Mouse (Mus musculus): Measurements from ENCODE around the gene Col9a2.

Col9a2 gene

DNA sequence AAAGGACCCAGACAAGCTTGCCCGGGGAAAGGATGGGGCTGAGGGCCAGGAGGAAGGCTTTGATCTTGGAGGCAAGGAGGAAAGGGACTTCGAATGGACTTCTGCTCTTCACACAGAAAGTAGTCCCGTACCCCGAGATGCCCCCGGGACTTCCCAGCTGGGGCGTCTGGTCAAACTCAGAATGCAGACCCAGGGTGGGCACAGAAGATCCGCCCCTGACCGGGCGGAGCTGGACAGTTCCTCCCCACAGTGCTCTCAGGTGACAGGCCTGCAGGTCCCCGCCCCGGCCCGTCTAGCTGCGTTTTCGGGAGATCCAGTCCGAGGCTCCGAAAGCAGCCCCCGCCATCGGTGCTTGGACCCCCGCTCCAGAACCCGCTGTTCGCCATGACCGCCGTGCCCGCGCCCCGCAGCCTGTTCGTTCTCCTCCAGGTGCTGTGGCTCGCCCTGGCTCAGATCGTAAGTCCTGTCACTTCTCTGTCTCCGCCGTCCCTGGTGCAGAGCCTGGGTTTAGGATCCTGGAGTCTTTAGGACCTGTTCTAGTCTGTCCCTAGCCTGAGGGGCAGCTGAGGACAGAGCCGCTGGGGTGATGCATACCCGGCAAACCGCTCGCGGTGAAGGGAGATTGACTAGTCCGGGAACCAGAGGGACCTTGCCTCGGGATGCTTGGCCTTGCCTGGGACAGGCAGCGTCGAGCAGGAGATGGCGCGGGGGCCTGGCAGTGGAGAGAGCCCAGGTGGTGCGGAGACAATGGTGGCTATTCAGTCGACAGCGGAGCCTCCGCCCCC lies at the start of gene Col9a2:
Gene Col9a2, plus strand, starts transcription at position 55 of the 785 bp plus-strand sequence.
- DNase-seq (ENCODE audit: low read depth): no peak

DNA sequence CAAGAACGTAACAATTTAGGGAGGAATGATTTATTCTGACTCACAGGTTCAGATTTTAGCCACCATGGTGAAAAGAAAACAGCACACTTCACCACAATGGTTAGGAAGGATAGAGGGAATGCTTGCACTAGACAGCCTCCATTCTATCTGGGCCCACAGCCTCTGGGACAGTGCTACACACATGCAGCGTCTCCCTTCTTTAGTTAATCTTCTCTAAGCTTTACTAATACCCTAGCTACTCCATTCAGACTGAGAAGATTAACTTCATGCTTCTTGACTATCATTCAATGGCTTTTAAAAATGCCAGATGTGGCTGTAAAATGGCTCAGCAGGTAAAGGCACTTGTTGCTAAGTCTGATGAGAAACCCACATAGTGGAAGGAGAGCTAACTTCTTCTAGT lies 46.9 kb upstream of the Col9a2 start:
- DNase-seq (ENCODE audit: low read depth): no peak

DNA sequence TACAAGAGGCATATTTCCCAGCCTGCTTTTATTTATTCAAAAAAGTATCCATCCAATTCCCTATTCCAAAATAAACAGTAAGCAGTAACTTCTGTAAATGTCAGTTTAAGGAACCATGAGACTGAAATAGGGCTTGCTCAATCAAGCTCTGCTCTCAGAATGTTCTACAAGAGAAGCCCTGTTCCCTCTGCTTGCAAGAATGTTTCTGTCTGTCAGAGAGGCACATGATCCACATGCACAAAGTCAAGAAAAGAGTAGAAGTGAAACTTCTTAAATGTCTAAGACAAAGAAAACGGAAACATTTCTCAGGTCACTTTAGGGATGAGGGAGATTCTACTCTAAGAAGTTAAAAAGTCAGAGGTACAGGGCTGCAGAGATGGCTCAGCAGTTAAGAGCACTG lies 46.2 kb upstream of the Col9a2 start:
- DNase-seq (ENCODE audit: low read depth): no peak

DNA sequence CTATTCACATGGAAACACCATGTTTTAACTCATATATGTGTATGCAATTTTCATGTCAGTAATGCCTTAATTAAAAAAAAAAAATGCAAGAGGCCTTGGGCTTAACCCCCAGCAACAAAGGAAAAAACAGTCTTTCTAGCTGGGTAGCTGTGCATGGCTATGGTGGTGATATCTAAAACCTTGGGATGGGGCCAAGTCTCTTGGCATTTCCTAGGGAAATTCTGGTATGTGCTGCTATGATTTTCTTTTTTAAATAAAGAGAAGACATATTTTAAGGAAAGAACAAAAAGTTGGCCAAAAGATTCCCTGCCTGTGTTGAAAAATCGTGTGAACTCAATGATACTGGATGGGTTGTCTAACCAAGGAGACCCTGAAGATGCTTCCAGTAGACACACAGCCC lies 43.3 kb upstream of the Col9a2 start:
- no peak for DNase-seq (ENCODE audit: low read depth)

DNA sequence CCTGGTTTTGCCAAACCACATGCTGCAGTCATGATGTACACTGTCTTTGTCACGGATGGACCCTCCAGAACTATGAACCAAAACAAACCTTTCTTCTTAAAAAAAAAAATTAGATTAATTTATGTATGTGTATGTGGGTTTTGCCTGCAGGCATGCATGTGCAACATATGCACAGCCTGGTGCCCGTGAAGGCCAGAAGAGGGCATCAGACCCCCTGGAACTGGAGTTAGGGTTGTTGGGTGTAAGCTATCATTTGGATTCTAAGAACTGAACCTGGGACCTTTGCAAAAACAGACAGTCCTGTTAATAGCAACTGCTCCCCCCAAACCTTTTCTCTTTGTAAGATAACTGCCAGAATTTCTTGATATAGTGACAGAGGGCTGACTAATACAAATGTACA lies 38.1 kb upstream of the Col9a2 start:
- no peak for DNase-seq (ENCODE audit: low read depth)

DNA sequence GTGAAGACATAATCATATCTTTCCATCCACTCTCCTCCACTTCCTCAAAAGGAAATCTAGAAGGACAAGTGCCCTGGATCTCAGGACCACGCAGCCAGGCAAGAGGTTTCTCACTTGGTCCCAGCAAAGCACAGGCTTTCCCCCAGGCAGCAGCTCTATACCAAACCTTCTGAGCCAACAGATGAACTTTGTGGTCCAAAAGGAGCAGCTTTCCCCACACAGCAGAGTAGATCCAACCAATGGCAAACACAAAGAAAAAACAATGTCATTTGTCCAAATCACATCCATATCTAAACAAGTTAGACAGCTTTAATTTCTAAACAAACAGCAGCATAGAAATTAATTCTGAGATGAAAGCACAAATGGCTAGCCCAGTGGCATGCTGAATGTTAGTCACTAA lies 37.5 kb upstream of the Col9a2 start:
- no peak for DNase-seq (ENCODE audit: low read depth)

DNA sequence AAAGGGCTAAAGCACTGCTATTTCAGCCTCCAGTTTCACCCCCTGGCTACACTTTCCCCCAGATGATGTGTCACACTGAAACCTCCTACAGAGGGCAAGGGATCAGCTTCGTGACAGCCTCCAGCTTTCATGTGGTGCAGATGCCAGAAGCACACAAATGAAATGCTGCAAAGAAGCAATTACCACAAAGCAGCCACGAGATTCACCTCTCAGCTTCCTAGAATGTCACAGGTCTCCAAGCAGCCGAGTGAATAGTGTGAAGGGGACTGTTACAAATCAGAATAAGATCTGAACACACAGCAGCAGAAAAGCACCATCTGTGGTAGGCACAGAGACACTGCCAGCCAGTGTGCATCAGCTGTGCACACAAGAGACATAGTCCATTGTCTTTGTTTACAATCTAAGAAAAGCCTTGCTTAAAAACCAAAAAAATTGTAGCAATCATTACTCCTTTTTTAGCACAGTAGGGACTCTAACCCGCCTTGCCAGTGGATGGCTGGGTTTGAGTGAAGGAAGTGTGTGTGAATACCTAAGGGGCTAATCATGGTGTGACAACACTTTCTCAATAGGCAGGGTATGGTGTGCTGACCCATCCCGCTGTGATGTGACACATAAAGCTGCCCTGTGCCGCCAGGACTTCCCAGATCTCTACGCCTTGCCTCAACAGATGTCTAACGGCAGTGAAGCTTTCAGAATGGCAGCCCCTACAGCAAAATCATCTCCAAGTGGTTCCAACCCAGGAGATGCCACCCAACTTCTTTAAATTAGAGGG lies 36.6 kb upstream of the Col9a2 start:
- peak; percentile 78 for DNase-seq (ENCODE audit: low read depth)

DNA sequence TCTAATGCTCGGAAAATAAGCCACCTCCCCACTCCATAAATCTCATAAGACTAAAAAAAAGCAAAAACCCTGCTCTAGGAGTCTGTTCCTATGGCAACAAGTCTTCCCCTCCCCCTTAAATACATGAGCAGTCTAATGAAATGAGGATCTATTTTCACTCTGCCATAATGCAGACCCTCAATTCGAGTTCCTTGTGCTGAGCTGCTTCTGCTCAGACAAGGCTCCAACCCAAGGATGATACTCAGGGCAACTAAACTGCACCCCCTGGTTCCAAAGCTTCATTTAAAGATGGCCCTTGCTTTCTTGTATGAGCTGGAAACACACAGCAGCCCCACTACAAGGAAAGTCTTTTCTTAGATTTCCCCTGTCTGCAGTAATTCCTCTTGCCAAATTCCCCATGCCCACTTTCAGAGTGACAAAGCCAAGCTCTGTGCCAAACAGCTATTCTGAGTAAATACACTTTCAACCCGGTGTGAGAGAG lies 35.5 kb upstream of the Col9a2 start:
- DNase-seq (ENCODE audit: low read depth): no peak

DNA sequence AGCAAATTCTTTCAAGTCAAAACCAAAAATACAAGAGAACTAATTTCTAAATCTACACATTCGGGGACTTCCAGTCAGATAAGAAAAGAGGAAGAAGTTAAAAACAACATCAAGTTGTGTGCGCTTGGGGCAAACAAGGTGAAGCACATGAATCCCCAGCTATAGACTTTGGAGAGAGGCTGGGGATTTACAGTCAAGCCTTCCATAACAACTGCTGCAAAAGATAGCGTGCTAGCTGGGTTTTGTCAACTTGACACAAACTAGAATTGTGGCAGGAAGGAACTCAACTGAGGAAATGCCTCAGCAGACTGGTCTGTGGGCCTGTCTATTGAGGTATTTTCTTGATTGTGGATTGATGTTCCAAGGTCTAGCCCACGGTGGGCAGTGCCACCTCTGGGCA lies 34.5 kb upstream of the Col9a2 start:
- peak; percentile 53 for DNase-seq (ENCODE audit: low read depth)

DNA sequence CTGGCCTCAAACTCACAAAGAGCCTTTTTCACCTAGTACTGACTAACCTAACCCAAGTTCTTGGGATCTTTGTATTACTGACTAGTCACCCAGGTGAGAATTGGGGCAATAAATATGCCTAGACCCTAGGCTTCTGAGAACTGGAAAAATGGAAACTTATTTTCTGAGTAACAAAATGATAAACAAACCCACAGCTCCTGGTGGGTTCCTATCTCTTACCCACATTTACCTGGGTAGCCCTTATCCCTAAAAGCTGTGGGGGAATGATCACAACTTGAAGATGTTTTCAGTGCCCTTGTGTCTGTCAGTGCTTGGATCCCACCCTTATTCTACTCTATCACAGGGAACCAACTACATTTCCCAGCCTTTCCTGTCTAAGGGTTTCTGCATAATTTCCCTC lies 32.2 kb upstream of the Col9a2 start:
- no peak for DNase-seq (ENCODE audit: low read depth)

DNA sequence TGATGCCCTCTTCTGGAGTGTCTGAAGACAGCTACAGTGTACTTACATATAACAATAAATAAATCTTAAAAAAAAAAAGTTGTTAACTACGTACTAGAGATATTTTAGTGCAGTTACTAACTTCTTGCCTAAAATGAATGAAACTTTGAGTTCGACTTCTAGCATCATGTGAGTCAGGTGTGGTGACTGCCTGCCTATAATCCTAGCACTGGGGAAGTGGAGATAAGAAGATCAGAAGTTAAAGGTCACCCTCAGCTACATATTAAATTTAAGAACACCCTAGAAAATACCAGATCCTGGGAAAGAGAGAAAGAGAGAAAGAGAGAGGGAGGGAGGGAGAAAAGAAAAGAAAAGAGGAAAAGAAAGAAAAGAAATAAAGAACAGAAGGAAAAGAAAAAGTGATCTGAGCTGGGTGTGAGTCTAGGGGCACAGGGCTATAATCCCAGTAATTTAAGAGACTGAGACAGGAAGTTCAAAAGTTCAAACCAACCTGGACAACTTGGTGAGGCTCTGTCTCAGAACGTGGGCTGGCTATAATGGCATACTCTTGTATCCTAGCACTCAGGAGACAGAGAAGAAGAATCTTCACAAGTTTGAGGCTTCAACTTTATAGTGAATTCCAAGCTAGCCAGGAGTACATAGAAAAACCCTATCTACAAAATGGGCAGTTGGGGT lies 31.0 kb upstream of the Col9a2 start:
- DNase-seq (ENCODE audit: low read depth): no peak

DNA sequence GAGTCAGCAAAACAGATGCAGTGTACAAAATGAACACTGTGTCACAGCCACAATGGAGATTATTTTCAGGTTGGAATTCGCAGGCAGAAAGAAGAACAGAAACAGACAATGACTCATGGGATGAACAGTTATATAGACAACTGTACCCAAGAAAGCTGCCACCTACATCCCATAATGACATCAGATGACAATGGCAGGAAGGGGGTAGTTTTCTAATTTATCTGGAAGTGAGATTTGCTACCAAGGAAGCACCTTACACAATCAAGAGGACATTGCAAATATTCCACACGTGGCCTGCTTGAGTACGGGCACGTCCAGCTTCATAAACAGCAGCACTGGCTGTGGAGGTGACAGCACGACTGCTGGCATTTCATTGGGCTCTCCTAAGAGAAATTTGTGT lies 30.0 kb upstream of the Col9a2 start:
- no peak for DNase-seq (ENCODE audit: low read depth)

DNA sequence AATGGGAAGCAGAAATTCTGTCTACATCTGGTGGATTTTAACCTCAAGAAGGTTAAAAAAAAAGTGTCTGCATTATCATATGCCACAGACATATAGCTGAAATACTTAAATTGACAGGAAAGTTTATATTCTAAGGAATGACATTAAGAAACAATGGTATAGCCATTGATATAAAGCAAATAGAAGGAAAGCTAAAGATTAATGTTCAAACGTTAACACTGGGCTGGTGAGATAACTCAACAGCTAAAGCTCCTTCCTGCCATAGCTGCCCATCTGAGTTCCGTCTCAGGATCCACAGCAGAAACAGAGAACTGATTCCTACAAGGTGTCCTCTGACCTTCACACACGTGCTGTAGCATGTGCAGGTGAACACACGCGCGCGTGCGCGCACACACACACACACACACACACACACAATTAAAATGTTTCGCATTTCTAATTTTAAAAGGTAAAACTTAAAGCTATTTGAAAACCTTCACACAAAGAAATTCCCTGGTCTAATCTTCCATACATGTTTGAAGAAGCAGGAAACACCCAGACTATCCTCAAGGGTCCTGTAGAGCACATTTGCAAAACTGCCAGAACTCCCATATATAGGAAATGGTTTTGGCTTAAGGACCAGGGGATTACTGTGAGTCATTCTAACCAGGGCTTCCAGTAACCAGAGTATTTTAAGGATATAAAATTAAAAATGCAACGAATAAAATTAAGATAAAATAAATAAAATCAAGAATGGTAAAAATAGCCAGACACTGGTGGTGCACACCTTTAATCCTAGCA lies 28.2 kb upstream of the Col9a2 start:
- DNase-seq (ENCODE audit: low read depth): no peak

DNA sequence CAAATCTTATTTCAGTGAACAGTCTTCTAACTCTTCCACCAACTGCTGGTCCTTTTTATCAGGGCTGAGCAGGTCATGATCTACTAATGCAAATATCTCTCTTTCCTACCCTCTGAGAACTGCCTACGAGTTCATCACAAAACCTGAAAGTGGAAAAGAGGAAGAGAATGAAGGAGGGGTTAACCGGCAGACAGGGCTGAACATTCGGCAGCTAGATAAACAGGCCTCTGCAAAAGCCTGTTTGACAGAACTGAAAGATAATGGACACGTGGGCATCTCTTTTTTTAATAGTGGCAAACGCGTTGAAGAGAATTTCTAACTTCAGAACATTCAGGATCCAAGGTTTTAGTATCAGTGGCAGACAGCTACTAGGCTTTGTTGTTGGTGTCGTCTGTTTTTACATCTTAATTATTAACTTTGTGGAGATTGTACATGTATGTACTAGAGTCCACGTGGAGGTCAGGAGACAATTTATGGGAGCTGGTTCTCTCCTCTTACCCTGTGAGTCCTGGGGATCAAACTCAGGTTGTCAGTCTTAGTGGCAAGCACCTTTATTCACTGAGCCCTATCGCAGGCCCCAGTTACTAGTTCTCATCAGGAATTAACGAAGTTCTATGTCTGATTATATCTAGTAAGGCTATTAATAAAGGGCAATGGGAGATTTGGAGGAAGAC lies 24.5 kb upstream of the Col9a2 start:
- no peak for DNase-seq (ENCODE audit: low read depth)

DNA sequence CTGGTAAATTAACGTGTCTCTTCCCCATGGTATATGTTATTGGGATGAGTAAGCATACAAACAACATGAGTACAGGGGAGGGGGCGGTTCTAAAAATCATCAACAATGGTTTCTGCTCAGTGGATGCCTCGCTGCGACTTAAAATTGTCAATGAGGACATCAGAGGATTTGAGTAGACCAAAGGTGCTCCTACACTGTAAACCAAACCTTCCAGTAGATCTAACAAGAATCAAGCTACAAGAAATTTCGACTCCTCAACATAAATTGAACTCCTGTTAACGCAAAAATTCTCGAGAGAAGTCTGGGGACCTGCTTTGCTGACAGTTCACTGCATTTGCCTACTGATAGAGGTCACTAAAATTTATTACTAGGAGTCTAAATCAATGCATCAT lies 23.9 kb upstream of the Col9a2 start:
- no peak for DNase-seq (ENCODE audit: low read depth)

DNA sequence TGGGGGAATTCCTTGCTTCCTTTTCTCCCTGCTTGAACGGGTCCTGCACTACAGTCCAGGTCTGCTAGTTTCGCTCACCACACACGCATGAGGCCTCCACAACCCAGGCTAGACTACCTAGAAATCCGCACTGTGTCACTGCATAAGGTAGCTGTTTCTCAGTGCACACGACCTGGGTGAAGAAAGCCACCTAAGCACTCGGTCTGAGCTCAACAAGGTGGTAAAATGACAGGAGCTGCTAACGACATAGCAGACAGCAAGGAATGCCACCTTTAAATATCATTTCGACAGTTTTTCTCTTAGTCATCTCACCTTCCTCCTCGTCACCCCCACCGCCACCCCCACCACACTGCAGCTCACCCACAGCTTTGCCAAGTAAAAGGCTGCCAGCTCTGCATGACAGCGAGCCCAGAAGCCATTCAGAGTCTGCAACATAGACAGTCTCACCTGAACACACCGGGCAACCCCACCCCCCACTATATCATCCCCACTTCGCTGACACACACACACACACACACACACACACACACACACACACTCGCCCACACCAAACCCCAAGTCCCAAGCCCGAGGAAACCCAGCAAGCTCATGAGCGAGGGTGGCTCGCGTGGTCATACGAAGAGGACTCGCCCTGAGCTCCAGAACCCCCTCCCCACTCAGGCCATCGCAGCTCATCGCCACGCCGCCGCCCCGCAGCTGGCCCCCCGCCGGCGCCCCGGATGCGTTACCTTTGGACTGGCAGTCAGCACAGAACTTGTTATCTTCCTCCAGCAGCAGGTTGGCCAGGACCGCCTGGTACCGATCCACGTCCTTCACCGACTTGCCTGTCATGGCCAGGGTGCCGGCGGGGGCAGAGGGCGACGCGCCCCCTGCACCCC lies 22.9 kb upstream of the Col9a2 start:
- peak; percentile 50 for DNase-seq (ENCODE audit: low read depth)

DNA sequence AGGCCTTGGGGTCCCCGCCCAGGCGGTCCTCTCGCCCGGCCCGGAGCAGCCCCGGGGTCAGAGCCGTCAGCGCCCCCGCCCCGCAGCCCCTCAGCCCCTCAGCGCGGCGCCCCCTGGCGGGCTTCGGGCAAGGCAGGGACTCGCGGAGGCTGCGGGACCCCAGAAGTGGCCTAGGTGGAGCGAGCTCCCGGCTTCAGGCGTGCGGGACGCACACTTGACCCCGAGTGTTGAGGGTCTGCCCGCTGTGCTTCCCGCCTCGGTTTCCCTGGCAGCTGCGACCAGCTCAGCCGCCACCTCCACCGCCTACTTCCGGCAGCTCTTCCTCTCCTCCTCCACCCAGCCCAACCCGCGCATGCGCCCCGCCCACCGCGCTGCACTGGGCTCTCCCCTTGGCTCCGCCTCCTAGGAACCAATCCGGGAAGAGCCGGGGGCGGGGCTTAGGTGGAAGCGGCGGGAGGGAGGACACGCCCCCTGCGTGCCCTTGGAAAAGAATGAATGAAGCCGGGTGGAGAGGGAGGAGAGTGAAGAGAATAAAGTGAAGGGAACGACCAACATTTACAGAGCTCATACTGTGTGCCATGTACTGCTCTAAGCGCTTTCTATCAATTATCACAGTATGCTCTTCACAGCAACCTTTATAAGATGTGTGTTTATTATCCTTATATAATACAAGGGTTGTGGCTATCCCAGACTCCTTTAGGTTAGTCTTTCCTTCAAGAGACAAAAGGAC lies 22.1 kb upstream of the Col9a2 start, which contains the start of gene Smap2:
Gene Smap2, minus strand, starts transcription at position 320 of the 730 bp plus-strand sequence.
- DNase-seq (ENCODE audit: low read depth): peak; percentile 94

DNA sequence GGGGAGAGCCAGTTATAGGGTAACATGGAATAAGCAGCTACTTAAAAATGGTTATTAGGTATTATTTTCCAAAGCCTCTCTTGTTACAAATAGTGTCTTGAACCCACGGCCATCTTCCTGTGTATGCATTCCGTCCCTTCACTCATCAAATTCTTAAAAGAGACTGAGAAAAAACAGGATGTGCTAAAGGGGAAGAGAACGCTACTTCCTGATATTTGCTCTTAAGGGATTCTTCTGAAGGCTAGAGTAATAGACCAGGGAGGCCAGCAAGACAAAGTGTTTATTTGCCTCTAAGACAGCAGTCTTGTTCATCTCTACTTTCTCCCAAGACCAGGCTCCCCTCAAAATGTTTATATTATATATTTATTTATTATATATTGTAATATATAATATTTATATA lies 20.9 kb upstream of the Col9a2 start:
- no peak for DNase-seq (ENCODE audit: low read depth)

DNA sequence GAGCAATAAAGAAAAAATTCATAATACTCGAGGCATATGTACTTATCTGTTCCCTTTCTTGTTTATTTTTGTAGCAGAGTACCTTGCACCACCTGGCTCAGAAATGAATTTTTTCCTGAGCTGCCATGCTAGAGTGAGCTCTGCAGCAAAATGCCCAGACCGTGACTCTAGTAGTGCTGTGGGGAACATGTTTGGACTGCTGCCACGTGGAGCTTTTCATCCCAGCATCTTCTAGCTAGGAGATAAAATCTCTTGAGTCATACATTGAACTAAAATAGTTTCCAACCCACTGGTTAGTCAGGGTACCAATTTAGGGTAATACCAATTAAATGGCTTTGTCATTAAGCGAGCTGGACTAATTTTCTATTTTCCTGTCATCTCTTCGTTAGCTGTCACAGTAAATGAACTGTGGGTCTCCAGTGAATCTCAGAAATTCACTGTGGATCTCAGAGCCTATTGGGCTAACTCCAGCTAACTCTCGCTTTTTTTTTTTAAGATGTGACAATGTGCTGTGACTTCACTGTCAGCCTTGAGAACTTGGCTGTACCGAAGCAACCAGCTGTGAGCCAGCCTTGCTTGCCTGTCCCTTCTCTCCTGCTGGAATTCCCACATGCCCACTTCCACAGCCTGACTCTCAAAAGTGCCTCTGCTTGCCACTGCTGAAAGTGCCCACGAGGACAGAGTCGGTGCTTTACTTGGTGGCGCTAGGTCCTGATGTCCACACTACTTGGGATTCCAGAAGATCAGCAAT lies 19.0 kb upstream of the Col9a2 start:
- no peak for DNase-seq (ENCODE audit: low read depth)

Data from naive thymus-derived CD4-positive, alpha-beta T cell, adult 2 months (primary cell).